Mouse (Mus musculus) stomach, postnatal 0 days (tissue): ENCODE measurements at regions not wholly inside any gene's neighbourhood (a gene's known extent, or its start where the extent isn't known, plus 50 kb on each side); places are given as distances from the start of the nearest gene placed in this dataset.

Experiments
- CTCF ChIP-seq: IDR thresholded peaks from 2 replicates; pipeline ENCODE4 v1.5.1; 2016; ENCODE audit warnings: antibody characterized with exemption, low read depth, mild to moderate bottlenecking, moderate library complexity
- EP300 ChIP-seq: optimal IDR thresholded peaks from 2 replicates; pipeline ENCODE3; 2016; ENCODE audit warnings: antibody characterized with exemption

DNA sequence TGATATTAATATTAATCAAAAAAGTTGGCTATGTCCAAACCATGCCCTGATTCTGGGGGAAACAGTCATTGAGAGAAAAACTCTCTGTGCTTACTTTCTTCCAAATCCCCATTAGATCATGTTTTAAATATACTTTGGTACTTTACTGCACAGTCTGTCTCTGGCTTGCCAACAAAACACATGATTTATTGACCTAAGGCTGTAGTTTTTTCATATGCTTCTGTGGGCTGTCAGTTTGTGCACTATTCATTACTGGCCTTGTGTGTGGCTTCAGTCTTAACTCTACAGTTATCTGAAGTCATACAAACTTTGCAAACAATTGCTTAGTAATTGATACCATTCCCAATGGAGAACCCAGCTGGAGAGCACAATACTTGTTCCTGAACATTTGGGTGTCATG, 149.1 kb upstream of the Mbnl1 start:
- TF ChIP-seq EP300 (no peak), CTCF (no peak)
